Mouse (Mus musculus): ENCODE results near the gene 2610528A11Rik. TPM values are rescaled to one million over a fixed set of nuclear protein-coding genes. Genes with fewer than 3 reads are reported as not detected.

2610528A11Rik gene
- polyA plus RNA-seq, 1 experiment from 2014 or later, result 0.88 TPM

DNA sequence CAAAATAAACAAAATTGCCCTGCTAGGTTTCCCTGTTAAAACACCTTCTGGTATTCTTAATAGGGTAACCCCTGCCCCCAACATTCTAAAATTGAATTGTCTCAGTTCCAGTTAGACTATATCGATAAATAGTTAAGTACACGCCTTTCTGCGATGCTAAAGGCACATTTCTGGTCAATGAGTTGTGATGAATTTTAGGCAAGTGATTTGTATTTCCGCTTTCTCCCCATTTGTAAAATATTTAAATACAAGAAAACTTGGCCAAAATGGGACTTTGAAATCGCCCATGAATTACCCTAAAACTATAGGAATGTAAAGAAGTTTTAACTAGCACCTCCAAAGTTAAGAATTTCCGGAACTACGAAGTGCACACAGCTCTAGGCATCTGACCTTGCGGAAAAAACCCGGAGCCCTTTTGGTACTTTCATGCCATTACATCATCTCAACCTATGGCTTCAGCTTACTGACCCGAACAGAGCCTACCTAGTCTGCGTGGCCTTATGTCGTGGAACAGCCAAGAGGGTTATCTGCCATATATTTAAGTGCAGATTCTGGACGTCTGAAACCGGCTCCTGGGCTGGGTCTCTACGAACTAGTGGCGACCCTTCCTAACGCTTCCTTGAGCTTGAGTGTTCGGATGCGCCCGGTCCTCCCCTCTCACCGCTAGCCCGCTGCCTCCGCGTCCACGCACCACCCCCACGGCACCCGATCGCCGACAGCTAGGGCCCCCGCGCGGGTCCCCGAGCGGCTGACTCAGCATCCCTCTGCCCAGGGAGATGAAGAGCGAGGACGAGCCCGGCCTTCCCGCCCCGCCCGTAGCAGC, 20.7 kb upstream of the 2610528A11Rik start:
- Histone ChIP-seq H3K4me1 (ENCODE audit: control insufficient read depth, insufficient read depth, low read length) (no peaks in the 10 kb centered on the region), H3K4me2 (replicated peaks; ENCODE audit: low read depth, low read length) (peak overlapping the region; percentile 51), H3K4me3 (ENCODE audit: low read depth, low read length) (peak overlapping the region; percentile 94), H3K27me3 (ENCODE audit: control insufficient read depth, insufficient read depth, low read length) (no peaks in the 10 kb centered on the region), H3K27ac (ENCODE audit: low read length) (peak overlapping the region; percentile 77), H3K9ac (replicated peaks; ENCODE audit: low read depth, low read length) (peak overlapping the region; percentile 78), H3K9me3 (ENCODE audit: control insufficient read depth, low read depth, low read length) (no peaks in the 10 kb centered on the region), H3K36me3 (ENCODE audit: control insufficient read depth, insufficient read depth, low read length) (peaks cover 28% of the 10 kb centered on the region)
- ATAC-seq (ENCODE audit: insufficient number of reproducible peaks, insufficient read depth, low FRiP score, low read depth), result peak; percentile 28; the same call in 1 of the 2 replicates
- 1% methylated on average over 40 of the region's 40 CpGs for WGBS

DNA sequence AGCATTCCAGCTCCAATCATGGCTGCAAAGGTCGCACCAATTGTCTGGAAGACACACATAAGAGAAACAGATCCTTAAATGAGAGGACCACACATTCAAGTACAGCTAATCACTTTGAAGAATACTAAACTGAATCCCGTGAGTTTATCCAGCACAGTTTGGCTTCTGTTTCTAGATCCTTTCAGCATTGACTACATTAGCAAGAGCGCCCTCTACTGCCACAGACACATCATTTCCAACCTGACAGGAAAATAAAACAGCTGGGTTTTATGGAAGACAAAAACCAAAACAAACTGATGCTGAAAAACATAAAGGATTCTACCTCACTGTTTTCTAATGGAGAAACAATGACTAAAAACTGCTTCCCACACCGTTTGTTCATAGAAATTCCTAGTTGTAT, 13.8 kb upstream of the 2610528A11Rik start:
- peaks cover 60% of the 10 kb centered on the region for H3K36me3 ChIP-seq (ENCODE audit: control insufficient read depth, insufficient read depth, low read length)
- no peak for ATAC-seq (ENCODE audit: insufficient number of reproducible peaks, insufficient read depth, low FRiP score, low read depth)
- H3K4me1 ChIP-seq (ENCODE audit: control insufficient read depth, insufficient read depth, low read length), result no peaks in the 10 kb centered on the region
- no peak overlapping the region for H3K27ac ChIP-seq (ENCODE audit: low read length)
- no peaks in the 10 kb centered on the region for H3K27me3 ChIP-seq (ENCODE audit: control insufficient read depth, insufficient read depth, low read length)
- no peak overlapping the region for H3K4me3 ChIP-seq (ENCODE audit: low read depth, low read length)
- WGBS, result 49% methylated on average over 4 of the region's 4 CpGs
- H3K9ac ChIP-seq (replicated peaks; ENCODE audit: low read depth, low read length), result no peak overlapping the region
- H3K4me2 ChIP-seq (replicated peaks; ENCODE audit: low read depth, low read length), result no peak overlapping the region
- H3K9me3 ChIP-seq (ENCODE audit: control insufficient read depth, low read depth, low read length), result no peaks in the 10 kb centered on the region

DNA sequence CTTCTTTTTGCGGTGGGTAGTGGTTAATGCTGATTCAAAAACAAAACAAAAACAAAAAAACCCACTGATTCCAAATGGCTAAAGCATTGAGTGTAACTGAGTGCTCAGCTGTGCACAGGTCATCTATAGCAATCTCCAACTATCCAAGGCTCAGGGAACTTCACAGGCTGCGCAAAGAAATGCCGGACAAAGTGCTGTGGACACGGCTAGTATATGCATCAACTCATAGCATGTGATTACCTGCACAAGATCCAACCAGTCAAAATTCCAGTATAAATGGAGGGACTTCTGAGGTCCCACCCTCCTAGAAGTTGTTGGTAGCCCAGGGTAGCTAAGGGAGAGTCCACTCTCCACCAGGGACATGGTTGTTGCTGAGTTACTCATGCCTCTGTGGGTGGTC, 5.4 kb upstream of the 2610528A11Rik start:
- Histone ChIP-seq H3K4me1 (ENCODE audit: control insufficient read depth, insufficient read depth, low read length) (no peaks in the 10 kb centered on the region), H3K4me3 (ENCODE audit: low read depth, low read length) (no peak overlapping the region), H3K9me3 (ENCODE audit: control insufficient read depth, low read depth, low read length) (no peaks in the 10 kb centered on the region), H3K36me3 (ENCODE audit: control insufficient read depth, insufficient read depth, low read length) (peaks cover 21% of the 10 kb centered on the region), H3K27me3 (ENCODE audit: control insufficient read depth, insufficient read depth, low read length) (no peaks in the 10 kb centered on the region), H3K4me2 (replicated peaks; ENCODE audit: low read depth, low read length) (no peak overlapping the region), H3K9ac (replicated peaks; ENCODE audit: low read depth, low read length) (no peak overlapping the region), H3K27ac (ENCODE audit: low read length) (no peak overlapping the region)
- ATAC-seq (ENCODE audit: insufficient number of reproducible peaks, insufficient read depth, low FRiP score, low read depth), result no peak; the same call in 1 of the 2 replicates
- WGBS, result 98% methylated on average over 4 of the region's 4 CpGs

DNA sequence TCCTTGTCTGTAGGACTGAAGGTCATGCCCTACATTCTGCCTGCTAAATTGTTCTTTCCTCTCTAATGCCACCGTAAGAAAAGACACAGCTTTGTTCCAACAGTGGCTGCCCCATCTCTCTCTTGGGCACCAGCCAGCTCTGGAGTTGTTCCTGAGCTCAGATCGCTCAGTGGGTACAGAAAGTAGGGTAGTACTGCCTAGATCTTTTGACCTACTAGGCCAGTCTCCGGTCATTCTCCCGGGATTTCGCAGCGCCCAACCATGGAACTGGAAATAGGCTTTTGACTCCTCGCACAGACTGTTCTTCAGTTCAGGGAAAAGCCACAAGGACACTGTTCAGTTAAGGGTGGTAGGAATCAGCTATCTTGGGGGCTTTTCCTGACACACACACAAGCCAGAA, 891 bp downstream of the 2610528A11Rik start:
- Histone ChIP-seq H3K27me3 (ENCODE audit: control insufficient read depth, insufficient read depth, low read length) (no peaks in the 10 kb centered on the region), H3K4me2 (replicated peaks; ENCODE audit: low read depth, low read length) (no peak overlapping the region), H3K9me3 (ENCODE audit: control insufficient read depth, low read depth, low read length) (no peaks in the 10 kb centered on the region), H3K4me3 (ENCODE audit: low read depth, low read length) (no peak overlapping the region), H3K9ac (replicated peaks; ENCODE audit: low read depth, low read length) (no peak overlapping the region), H3K36me3 (ENCODE audit: control insufficient read depth, insufficient read depth, low read length) (no peaks in the 10 kb centered on the region), H3K4me1 (ENCODE audit: control insufficient read depth, insufficient read depth, low read length) (no peaks in the 10 kb centered on the region), H3K27ac (ENCODE audit: low read length) (no peak overlapping the region)
- WGBS, result 93% methylated on average over 7 of the region's 7 CpGs
- no peak for ATAC-seq (ENCODE audit: insufficient number of reproducible peaks, insufficient read depth, low FRiP score, low read depth)

DNA sequence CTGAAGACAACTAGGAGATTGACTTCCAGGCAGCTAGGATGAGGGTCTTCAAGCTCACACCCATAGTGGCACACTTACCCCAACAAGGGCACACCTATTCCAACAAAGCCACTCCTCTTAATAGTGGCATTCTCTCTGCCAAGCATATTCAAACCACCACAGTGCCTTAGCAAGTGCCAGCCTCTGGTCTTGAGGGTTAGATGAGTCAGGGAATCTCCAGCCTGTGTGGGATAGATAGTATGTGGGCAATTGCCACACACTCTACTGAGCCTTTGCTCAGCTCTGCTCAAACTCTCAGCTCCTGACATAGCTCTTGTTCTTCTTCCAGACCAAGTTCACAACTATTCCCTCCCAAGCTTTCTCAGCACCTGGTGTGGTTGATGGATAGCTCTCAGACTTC, 2.5 kb downstream of the 2610528A11Rik start:
- no peak overlapping the region for H3K9ac ChIP-seq (replicated peaks; ENCODE audit: low read depth, low read length)
- H3K27ac ChIP-seq (ENCODE audit: low read length), result no peak overlapping the region
- no peaks in the 10 kb centered on the region for H3K27me3 ChIP-seq (ENCODE audit: control insufficient read depth, insufficient read depth, low read length)
- H3K4me2 ChIP-seq (replicated peaks; ENCODE audit: low read depth, low read length), result no peak overlapping the region
- H3K9me3 ChIP-seq (ENCODE audit: control insufficient read depth, low read depth, low read length), result no peaks in the 10 kb centered on the region
- H3K4me3 ChIP-seq (ENCODE audit: low read depth, low read length), result no peak overlapping the region
- H3K36me3 ChIP-seq (ENCODE audit: control insufficient read depth, insufficient read depth, low read length), result no peaks in the 10 kb centered on the region
- no peak for ATAC-seq (ENCODE audit: insufficient number of reproducible peaks, insufficient read depth, low FRiP score, low read depth)
- no peaks in the 10 kb centered on the region for H3K4me1 ChIP-seq (ENCODE audit: control insufficient read depth, insufficient read depth, low read length)

DNA sequence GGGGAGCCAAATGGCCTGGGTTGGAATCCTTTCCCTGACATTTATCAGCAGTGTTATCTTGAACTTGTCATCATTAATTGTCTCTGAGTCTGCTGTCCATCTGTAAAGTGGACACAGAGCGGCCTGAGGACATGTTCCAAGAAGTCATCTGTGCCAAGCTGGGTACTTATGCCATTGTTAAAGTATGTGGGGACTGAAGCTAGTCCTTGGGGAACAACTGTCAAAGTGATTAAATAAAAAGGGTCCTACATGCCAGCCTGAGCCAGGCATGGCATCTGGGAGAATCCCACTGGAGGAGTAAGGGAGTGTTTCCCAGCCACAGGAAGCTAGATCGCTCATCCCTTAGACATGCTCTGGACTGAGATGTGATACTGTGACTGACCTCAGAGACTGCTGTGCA, 3.4 kb downstream of the 2610528A11Rik start:
- H3K36me3 ChIP-seq (ENCODE audit: control insufficient read depth, insufficient read depth, low read length), result no peaks in the 10 kb centered on the region
- ATAC-seq (ENCODE audit: insufficient number of reproducible peaks, insufficient read depth, low FRiP score, low read depth), result no peak
- no peaks in the 10 kb centered on the region for H3K27me3 ChIP-seq (ENCODE audit: control insufficient read depth, insufficient read depth, low read length)
- no peaks in the 10 kb centered on the region for H3K4me1 ChIP-seq (ENCODE audit: control insufficient read depth, insufficient read depth, low read length)
- no peaks in the 10 kb centered on the region for H3K9me3 ChIP-seq (ENCODE audit: control insufficient read depth, low read depth, low read length)
- no peak overlapping the region for H3K4me3 ChIP-seq (ENCODE audit: low read depth, low read length)
- no peak overlapping the region for H3K27ac ChIP-seq (ENCODE audit: low read length)
- H3K9ac ChIP-seq (replicated peaks; ENCODE audit: low read depth, low read length), result no peak overlapping the region
- H3K4me2 ChIP-seq (replicated peaks; ENCODE audit: low read depth, low read length), result no peak overlapping the region
- 63% methylated on average over 2 of the region's 2 CpGs for WGBS

DNA sequence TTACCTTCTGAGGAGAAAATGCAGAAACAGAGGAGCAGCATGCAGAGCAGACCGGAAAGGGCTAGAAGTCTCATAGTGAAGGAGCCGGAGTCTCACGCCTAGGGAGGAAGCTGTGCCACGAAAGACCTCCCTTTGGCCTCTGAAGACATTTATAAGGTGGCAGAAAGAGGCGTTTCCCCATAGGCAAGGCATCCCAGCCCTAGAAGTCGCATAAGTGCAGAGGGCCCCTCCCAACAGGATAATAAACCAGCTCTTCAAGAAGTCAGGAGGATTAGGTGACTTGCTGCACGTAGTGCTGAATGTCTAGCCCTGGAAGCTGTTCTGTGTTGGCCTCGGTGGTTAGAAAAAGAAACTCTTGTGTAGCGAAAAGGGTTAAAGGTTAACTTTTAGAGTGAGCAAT, 3.8 kb downstream of the 2610528A11Rik start:
- WGBS, result 32% methylated on average over 9 of the region's 9 CpGs
- Histone ChIP-seq H3K36me3 (ENCODE audit: control insufficient read depth, insufficient read depth, low read length) (no peaks in the 10 kb centered on the region), H3K4me2 (replicated peaks; ENCODE audit: low read depth, low read length) (no peak overlapping the region), H3K4me3 (ENCODE audit: low read depth, low read length) (no peak overlapping the region), H3K27ac (ENCODE audit: low read length) (no peak overlapping the region), H3K27me3 (ENCODE audit: control insufficient read depth, insufficient read depth, low read length) (no peaks in the 10 kb centered on the region), H3K9me3 (ENCODE audit: control insufficient read depth, low read depth, low read length) (no peaks in the 10 kb centered on the region), H3K4me1 (ENCODE audit: control insufficient read depth, insufficient read depth, low read length) (no peaks in the 10 kb centered on the region), H3K9ac (replicated peaks; ENCODE audit: low read depth, low read length) (no peak overlapping the region)
- no peak for ATAC-seq (ENCODE audit: insufficient number of reproducible peaks, insufficient read depth, low FRiP score, low read depth)

DNA sequence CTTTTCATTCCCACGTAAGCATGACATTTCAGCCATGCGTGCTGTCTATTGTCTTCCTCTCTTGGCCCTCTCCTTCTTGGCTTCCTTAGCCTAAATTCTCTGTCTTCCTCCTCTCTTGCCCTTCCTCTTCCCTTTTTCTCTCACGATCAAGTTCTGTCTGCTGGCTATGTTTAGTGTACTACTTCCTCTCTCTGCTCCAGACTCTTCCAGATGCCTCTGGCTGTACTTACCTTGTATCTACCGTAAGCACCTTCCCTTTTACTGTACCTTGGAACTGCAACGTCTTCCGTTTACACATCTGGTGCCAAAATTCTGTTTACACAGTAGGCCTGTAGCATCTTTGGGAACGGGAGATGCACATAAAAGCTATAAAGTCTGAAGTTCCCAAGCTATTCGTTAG, 4.4 kb downstream of the 2610528A11Rik start:
- ATAC-seq (ENCODE audit: insufficient number of reproducible peaks, insufficient read depth, low FRiP score, low read depth), result no peak
- no peaks in the 10 kb centered on the region for H3K36me3 ChIP-seq (ENCODE audit: control insufficient read depth, insufficient read depth, low read length)
- H3K27me3 ChIP-seq (ENCODE audit: control insufficient read depth, insufficient read depth, low read length), result no peaks in the 10 kb centered on the region
- 70% methylated on average over 8 of the region's 8 CpGs for WGBS
- H3K27ac ChIP-seq (ENCODE audit: low read length), result no peak overlapping the region
- no peak overlapping the region for H3K4me3 ChIP-seq (ENCODE audit: low read depth, low read length)
- H3K9me3 ChIP-seq (ENCODE audit: control insufficient read depth, low read depth, low read length), result no peaks in the 10 kb centered on the region
- H3K9ac ChIP-seq (replicated peaks; ENCODE audit: low read depth, low read length), result no peak overlapping the region
- 0 out of 2 replicates have a peak, but pooled peaks cover 3% of the 10 kb centered on the region for H3K4me1 ChIP-seq (ENCODE audit: control insufficient read depth, insufficient read depth, low read length)
- H3K4me2 ChIP-seq (replicated peaks; ENCODE audit: low read depth, low read length), result no peak overlapping the region

DNA sequence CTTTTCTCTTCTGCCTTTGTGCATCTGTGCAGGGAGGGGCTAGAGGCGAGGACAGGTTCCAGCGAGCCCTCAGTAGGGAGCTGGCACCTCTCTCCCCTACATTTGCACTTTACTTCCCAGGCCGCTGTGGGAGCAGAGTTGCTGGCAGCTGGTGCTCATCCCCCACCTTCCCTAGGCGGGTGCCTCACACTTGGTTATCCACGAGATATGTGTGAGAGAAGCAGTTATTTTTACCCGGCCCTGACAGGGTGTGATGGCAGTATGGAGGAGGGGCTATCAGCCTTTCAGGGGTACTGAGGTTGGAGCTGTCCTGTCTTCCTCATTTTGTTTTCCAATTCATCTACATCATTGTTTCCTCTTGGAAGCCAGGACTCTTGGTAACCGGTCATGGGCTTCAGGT, 8.0 kb downstream of the 2610528A11Rik start:
- 16% methylated on average over 7 of the region's 7 CpGs for WGBS
- H3K36me3 ChIP-seq (ENCODE audit: control insufficient read depth, insufficient read depth, low read length), result no peaks in the 10 kb centered on the region
- ATAC-seq (ENCODE audit: insufficient number of reproducible peaks, insufficient read depth, low FRiP score, low read depth), result no peak
- no peak overlapping the region for H3K4me2 ChIP-seq (replicated peaks; ENCODE audit: low read depth, low read length)
- no peak overlapping the region for H3K4me3 ChIP-seq (ENCODE audit: low read depth, low read length)
- H3K9ac ChIP-seq (replicated peaks; ENCODE audit: low read depth, low read length), result no peak overlapping the region
- H3K4me1 ChIP-seq (ENCODE audit: control insufficient read depth, insufficient read depth, low read length), result 0 out of 2 replicates have a peak, but pooled peaks cover 3% of the 10 kb centered on the region
- no peak overlapping the region for H3K27ac ChIP-seq (ENCODE audit: low read length)
- no peaks in the 10 kb centered on the region for H3K9me3 ChIP-seq (ENCODE audit: control insufficient read depth, low read depth, low read length)
- H3K27me3 ChIP-seq (ENCODE audit: control insufficient read depth, insufficient read depth, low read length), result no peaks in the 10 kb centered on the region
